In the genomic region with DNA sequence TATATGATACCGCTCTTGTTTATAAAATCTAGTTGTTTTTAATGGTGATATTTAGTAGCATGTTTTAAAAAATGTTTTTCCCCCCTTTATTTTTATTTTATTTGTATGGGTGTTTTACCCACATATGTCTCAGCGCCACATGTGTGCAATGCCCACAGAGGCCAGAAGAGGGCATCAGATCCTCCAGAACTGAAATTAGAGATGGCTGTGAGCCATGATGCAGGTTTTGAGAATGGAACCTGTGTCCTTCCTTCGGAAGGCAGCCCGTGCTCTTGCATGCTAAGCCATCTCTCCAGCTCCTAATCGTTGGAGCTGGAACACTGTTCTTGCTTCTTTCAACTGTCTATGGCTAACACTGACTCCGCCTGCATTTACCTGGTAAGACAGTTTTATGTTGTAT, we compare ENCODE assay signal across 9 mouse cellular contexts. TPM values are rescaled to one million over a fixed set of nuclear protein-coding genes. Genes with fewer than 3 reads are reported as not detected.
DNase-seq lines count a peak whose midpoint lies in the region; ATAC-seq lines count a peak whose summit lies in the region.
"Had no signal": no experiment of that assay in that cellular context is flagged by ENCODE, and none has a peak within 500 bp of the region (broad histone marks: within the 10 kb centered on the region; RNA-seq: fewer than 3 reads in every experiment).

No protein-coding gene starts in this region.

- no peak overlapping the region for H3K27ac ChIP-seq in heart, embryonic 11.5 days (ENCODE audit: low read depth, low read length)
- H3K27ac ChIP-seq: liver, embryonic 15.5 days had no signal

- H3K36me3 ChIP-seq in heart, embryonic 11.5 days (ENCODE audit: control insufficient read depth, insufficient read depth, low read length), result peaks cover 3% of the 10 kb centered on the region; the same call in 1 of the 2 replicates
- H3K36me3 ChIP-seq in splenic B cell, adult 2 months (ENCODE audit: control insufficient read depth, insufficient read depth, low read length, poor library complexity, severe bottlenecking), result no peaks in the 10 kb centered on the region
- H3K36me3 ChIP-seq: liver, embryonic 15.5 days had no signal

- no peaks in the 10 kb centered on the region for H3K27me3 ChIP-seq in heart, embryonic 11.5 days (ENCODE audit: control insufficient read depth, insufficient read depth, low read length)
- H3K27me3 ChIP-seq in splenic B cell, adult 2 months (ENCODE audit: control insufficient read depth, insufficient read depth, low read length, poor library complexity, severe bottlenecking), result no peaks in the 10 kb centered on the region
- H3K27me3 ChIP-seq: liver, embryonic 15.5 days had no signal

- WGBS in heart, embryonic 11.5 days (ENCODE audit: insufficient replicate concordance), result 63% methylated on average over 6 of the region's 6 CpGs

- H3K9ac ChIP-seq in heart, embryonic 11.5 days (ENCODE audit: low read depth, low read length), result no peak overlapping the region
- H3K9ac ChIP-seq: liver, embryonic 15.5 days had no signal

- H3K4me1 ChIP-seq in heart, embryonic 11.5 days (ENCODE audit: control insufficient read depth, insufficient read depth, low read length), result no peaks in the 10 kb centered on the region
- H3K4me1 ChIP-seq: liver, embryonic 15.5 days had no signal

- H3K9me3 ChIP-seq in heart, embryonic 11.5 days (replicated peaks; ENCODE audit: control insufficient read depth, low read length), result no peaks in the 10 kb centered on the region
- H3K9me3 ChIP-seq: liver, embryonic 15.5 days had no signal

- no peak overlapping the region for H3K4me3 ChIP-seq in heart, embryonic 11.5 days (ENCODE audit: low read depth, low read length)
- H3K4me3 ChIP-seq: liver, embryonic 15.5 days had no signal

- DNase-seq in heart, adult 18-20 months, result peak; percentile 42 to 87
- DNase-seq in CD4-positive helper T cell, adult 2 months (ENCODE audit: low read depth, low spot score), result peak; percentile 21
- DNase-seq in brain, adult 2 months (ENCODE audit: low read depth, low spot score), result peak; percentile 68
- DNase-seq in kidney, postnatal 4 days, result peak; percentile 83
- peak; percentile 26 for DNase-seq in lung, postnatal 25 days (ENCODE audit: low spot score)
- peak; percentile 52 for DNase-seq in splenic B cell, adult 2 months (ENCODE audit: low read depth, low spot score)

- no peak for ATAC-seq in heart, embryonic 11.5 days (replicated peaks; ENCODE audit: insufficient number of reproducible peaks, low FRiP score, low TSS enrichment)
- ATAC-seq in frontal cortex, adult (ENCODE audit: low TSS enrichment), result peak; percentile 41; the same call in 1 of the 2 replicates

- no peak overlapping the region for H3K4me2 ChIP-seq in heart, embryonic 11.5 days
- H3K4me2 ChIP-seq: liver, embryonic 15.5 days had no signal

RNA-seq across cellular contexts. Expression of gene Cyp39a1, which starts 33.8 kb away (rescaled TPM):
- 1 to 10 TPM; 4.5 to 4.6 TPM for total RNA-seq in heart, adult 18-20 months (2021)
- 18.6 and 22.5 TPM in 2 replicates for polyA plus RNA-seq in heart, embryonic 11.5 days (2014; fragmentation: Nextera tagmentation; extraction: Ambion mirVana)

RNA-seq across cellular contexts. Expression of gene Slc25a27, which starts 34.0 kb away (rescaled TPM):
- 1 to 10 TPM; 1.7 to 3.2 TPM for total RNA-seq in heart, adult 18-20 months (2021)
- polyA plus RNA-seq in heart, embryonic 11.5 days (2014; fragmentation: Nextera tagmentation; extraction: Ambion mirVana), result 10.2 and 10.8 TPM in 2 replicates

Comparison
In these comparisons a context has a peak if more than half of its experiments do, and no peak if none do; other contexts are left out.
1. DNase-seq: peak in every context shown above with its lines; median percentile 83 in kidney, postnatal 4 days; 68 in brain, adult 2 months; 64 in heart, adult 18-20 months; 52 in splenic B cell, adult 2 months; 26 in lung, postnatal 25 days; 21 in CD4-positive helper T cell, adult 2 months.